Mouse (Mus musculus): Measurements from ENCODE around the gene Hist1h2ac. TPM values are rescaled to one million over a fixed set of nuclear protein-coding genes. Genes with fewer than 3 reads are reported as not detected.
"Not testable (repeated sequence)": the region's sequence is repeated elsewhere in the genome, so short reads cannot be mapped to it uniquely, and the experiment has no call there.

Gene Hist1h2ac
- polyA plus RNA-seq (2015; fragmentation: Nextera tagmentation; extraction: Ambion mirVana): 1.00 and 1.3 TPM in 2 replicates

DNA sequence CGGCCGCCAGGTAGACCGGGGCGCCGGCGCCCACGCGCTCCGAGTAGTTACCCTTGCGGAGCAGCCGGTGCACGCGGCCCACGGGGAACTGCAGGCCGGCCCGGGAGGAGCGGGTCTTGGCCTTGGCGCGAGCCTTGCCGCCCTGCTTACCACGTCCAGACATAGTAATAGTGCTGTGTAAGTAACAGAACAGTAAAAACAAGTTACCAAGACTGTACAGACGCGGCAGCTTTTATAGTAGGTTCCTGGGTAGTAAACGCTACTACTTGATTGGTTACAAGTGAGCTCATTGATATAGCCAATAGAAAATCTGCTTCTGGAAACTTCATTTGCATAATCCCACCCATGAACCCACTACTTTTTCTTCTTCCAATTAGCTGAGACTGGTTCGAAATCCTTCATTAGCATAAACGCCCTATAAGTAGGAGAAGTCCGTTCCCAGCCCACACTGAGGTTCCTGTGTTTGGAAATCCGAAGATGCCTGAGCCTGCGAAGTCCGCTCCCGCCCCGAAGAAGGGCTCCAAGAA is at the start of gene Hist1h2ac, which contains the start of gene Hist1h2bc:
Hist1h2ac (minus strand) TSS at position 194 of the 527 bp plus-strand sequence.
Hist1h2bc (plus strand) TSS at position 445 of the 527 bp plus-strand sequence.
- Histone ChIP-seq H3K9ac (peak within 1 kb of the TSS; percentile 79), H3K27ac (peak within 1 kb of the TSS; percentile 98), H3K4me3 (peak within 1 kb of the TSS; percentile 51), H3K36me3 (no peaks in the 10 kb centered on the region), H3K27me3 (no peaks in the 10 kb centered on the region), H3K4me2 (replicated peaks) (peak within 1 kb of the TSS; percentile 76), H3K9me3 (no peaks in the 10 kb centered on the region), H3K4me1 (peaks cover 21% of the 10 kb centered on the region)
- 0% methylated on average over 32 of the region's 32 CpGs for WGBS
- peak; percentile 99 for ATAC-seq (ENCODE audit: low FRiP score, low read depth)

GRCm38 (mm10) chr13:23732156-23732804 is 48.5 kb upstream of the Hist1h2ac start:
- Histone ChIP-seq H3K4me3 (no peak overlapping the region), H3K27ac (no peak overlapping the region), H3K4me2 (replicated peaks) (no peak overlapping the region), H3K36me3 (no peaks in the 10 kb centered on the region), H3K27me3 (no peaks in the 10 kb centered on the region), H3K9ac (no peak overlapping the region), H3K4me1 (no peaks in the 10 kb centered on the region), H3K9me3 (no peaks in the 10 kb centered on the region)
- no peak for ATAC-seq (ENCODE audit: low FRiP score, low read depth)
- WGBS: 23% methylated on average over 8 of the region's 8 CpGs

- WGBS: 47% methylated on average over 8 of the region's 8 CpGs
- Histone ChIP-seq H3K27ac (no peak overlapping the region), H3K9me3 (no peaks in the 10 kb centered on the region), H3K36me3 (no peaks in the 10 kb centered on the region), H3K27me3 (no peaks in the 10 kb centered on the region), H3K4me1 (no peaks in the 10 kb centered on the region), H3K4me3 (no peak overlapping the region), H3K9ac (no peak overlapping the region), H3K4me2 (replicated peaks) (no peak overlapping the region)
- no peak for ATAC-seq (ENCODE audit: low FRiP score, low read depth)
Measured at GRCm38 (mm10) chr13:23730479-23730878, 46.7 kb upstream of the Hist1h2ac start.

DNA sequence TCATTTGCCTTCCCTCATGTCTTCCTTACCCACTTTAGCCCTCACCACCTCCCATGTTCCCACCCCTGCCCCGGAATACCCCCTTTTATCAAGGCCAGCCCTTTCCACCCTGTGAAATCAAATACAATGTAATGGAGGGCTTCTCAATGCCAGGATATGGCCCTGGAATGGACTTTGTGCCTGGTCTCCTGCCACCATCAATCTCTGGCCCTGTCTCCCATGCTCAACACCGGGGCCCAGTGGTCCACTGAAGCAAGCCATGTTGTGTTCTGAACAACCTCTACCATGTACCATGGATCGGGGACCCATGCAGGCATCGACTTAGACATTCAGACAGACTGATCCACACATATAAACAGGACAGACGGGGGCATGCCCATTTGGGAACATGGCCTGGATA is 46.0 kb upstream of the Hist1h2ac start:
- H3K36me3 ChIP-seq: no peaks in the 10 kb centered on the region
- no peaks in the 10 kb centered on the region for H3K4me1 ChIP-seq
- H3K4me3 ChIP-seq: no peak overlapping the region
- H3K27me3 ChIP-seq: no peaks in the 10 kb centered on the region
- H3K9ac ChIP-seq: no peak overlapping the region
- ATAC-seq (ENCODE audit: low FRiP score, low read depth): no peak
- no peaks in the 10 kb centered on the region for H3K9me3 ChIP-seq
- H3K27ac ChIP-seq: no peak overlapping the region
- WGBS: 90% methylated on average over 5 of the region's 5 CpGs
- no peak overlapping the region for H3K4me2 ChIP-seq (replicated peaks)

DNA sequence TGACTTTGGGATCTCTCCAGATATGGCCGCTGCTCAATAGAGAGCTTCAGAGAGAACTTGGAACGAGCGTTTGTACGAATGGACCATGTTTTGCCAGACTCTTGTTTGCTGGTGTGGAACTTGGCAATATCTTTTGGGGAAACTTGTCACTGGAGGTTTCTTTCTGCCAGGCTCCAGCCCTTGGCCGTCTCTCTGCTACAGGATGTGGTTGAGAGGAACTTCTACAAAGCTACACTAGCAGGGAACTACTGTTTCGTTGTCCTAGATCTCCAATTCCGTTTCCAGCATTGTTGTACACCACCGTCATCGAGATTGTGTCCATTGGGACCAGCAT is 45.4 kb upstream of the Hist1h2ac start:
- Histone ChIP-seq H3K9me3 (no peaks in the 10 kb centered on the region), H3K4me2 (replicated peaks) (no peak overlapping the region), H3K4me1 (no peaks in the 10 kb centered on the region), H3K9ac (no peak overlapping the region), H3K4me3 (no peak overlapping the region), H3K27me3 (no peaks in the 10 kb centered on the region), H3K27ac (no peak overlapping the region), H3K36me3 (no peaks in the 10 kb centered on the region)
- WGBS: 94% methylated on average over 9 of the region's 9 CpGs
- ATAC-seq (ENCODE audit: low FRiP score, low read depth): no peak

DNA sequence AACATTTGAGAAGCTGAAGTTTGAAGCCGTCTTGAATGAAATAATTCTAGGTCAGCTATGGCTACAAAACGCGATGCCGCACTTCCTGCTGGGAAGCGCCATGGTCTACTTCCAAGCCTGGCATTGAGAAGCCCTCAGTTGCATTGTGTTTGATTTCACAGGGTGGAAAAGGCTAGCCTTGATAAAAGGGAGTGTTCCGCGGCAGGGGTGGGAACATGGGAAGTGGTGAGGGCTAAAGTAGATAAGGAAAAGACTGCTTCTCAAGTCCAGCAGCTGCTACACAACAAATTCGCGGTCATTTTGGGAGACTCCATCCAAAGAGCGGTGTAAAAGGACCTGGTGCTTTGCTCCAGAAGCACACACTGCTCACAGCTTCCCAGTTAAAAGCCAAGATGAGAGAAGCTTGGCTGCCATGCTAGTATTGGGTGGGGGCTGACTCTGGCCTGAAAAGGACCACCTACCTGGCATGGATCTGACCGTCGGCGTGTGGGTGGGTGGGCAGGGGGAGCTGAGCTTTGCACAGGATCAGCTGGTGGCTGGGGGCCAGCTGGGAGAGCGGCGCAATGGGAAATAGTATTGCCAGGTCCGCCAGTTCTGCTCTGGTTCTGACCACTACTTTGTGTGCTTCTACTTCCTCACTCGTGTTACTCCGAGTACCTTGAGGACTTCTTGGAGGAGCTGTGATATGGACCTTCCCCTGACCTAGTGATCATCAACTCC is 44.9 kb upstream of the Hist1h2ac start:
- H3K27ac ChIP-seq: no peak overlapping the region
- H3K4me2 ChIP-seq (replicated peaks): no peak overlapping the region
- H3K4me1 ChIP-seq: no peaks in the 10 kb centered on the region
- H3K9me3 ChIP-seq: no peaks in the 10 kb centered on the region
- whole genome bisulfite sequencing: 88% methylated on average over 18 of the region's 18 CpGs
- no peak for ATAC-seq (ENCODE audit: low FRiP score, low read depth)
- no peak overlapping the region for H3K9ac ChIP-seq
- no peaks in the 10 kb centered on the region for H3K27me3 ChIP-seq
- no peak overlapping the region for H3K4me3 ChIP-seq
- no peaks in the 10 kb centered on the region for H3K36me3 ChIP-seq

DNA sequence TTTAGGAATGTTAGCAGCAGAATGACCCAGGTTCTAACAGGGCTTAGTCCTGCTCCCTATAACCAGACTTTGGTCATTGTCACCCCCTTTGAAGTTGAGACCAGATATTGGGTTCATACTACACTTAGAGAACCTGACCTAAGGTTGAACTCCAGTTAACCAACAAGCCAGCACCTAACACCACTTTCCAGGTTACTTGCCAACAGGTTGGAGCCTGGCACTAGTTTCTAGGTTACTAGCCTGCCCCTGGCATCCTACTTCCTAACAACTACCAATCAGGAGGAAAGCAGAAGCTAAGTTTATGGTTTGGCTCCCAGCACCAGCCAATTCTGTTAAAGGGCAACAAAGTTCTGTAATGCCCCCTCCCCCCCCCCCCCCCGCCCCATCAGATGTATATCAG is 41.5 kb upstream of the Hist1h2ac start:
- no peak for ATAC-seq (ENCODE audit: low FRiP score, low read depth)
- Histone ChIP-seq H3K4me3 (no peak overlapping the region), H3K4me1 (no peaks in the 10 kb centered on the region), H3K9ac (no peak overlapping the region), H3K27me3 (no peaks in the 10 kb centered on the region), H3K27ac (no peak overlapping the region), H3K9me3 (no peaks in the 10 kb centered on the region), H3K36me3 (no peaks in the 10 kb centered on the region), H3K4me2 (replicated peaks) (no peak overlapping the region)
- 22% methylated on average over 1 of the region's 1 CpGs for WGBS

DNA sequence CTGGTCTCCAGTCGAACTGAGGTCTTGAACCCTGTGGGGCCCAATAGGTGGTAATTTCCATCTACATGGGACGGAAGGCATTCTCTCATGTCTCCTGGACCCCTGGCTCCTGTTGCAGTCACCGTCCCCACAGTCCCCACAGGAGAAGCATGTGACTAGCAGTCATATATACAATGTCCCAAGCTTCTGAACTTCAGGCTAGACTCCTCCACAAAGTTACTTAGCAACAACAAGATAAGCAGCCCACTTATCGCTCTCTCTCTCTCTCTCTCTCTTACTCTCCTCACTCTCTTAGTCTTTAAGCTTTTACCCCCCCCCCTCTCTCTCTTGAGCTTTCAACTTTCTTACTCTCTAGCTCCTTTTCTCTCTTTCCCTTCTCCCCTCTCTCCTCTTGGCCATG is 40.5 kb upstream of the Hist1h2ac start:
- Histone ChIP-seq H3K9me3 (no peaks in the 10 kb centered on the region), H3K4me1 (no peaks in the 10 kb centered on the region), H3K36me3 (no peaks in the 10 kb centered on the region), H3K9ac (no peak overlapping the region), H3K27ac (no peak overlapping the region), H3K4me2 (replicated peaks) (no peak overlapping the region), H3K4me3 (no peak overlapping the region), H3K27me3 (no peaks in the 10 kb centered on the region)
- 83% methylated on average over 4 of the region's 4 CpGs for WGBS
- ATAC-seq (ENCODE audit: low FRiP score, low read depth): no peak

DNA sequence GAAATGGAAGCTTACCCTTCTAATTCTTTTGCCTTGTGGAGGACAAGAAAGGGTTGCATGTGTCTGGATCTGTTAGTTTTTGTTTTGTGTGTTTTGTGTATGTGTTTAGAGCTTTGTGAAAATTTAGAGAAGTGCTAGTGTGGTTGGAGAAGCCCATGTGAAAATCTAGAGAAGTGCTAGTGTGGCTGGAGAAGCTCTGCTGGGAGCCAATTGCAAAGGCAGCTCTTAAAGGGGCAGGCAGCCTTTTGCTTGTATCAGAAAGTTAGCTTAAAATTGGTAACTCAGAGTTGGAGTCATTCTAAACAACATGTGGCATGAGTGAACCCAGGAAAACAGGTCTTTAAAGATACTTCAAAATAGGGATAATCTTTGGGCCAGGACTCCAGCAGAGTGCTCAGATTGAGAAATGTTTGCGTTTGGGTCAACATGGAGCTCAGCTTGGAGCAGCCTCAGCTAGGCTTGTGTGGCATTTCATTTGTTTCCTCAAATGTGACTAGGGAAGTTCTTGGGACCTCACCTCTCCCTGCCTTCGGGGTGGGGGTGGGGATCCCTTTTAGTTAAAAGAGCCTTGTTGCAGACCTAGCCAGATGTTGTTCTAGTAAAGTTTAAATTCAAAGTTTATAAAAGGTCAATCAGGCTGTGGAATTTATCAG is 34.0 kb upstream of the Hist1h2ac start:
- H3K4me2 ChIP-seq (replicated peaks); H3K9me3 ChIP-seq; H3K36me3 ChIP-seq; ATAC-seq (ENCODE audit: low FRiP score, low read depth); H3K27me3 ChIP-seq; H3K4me3 ChIP-seq; H3K27ac ChIP-seq: not testable (repeated sequence)
- peaks cover 15% of the 10 kb centered on the region for H3K4me1 ChIP-seq
- H3K9ac ChIP-seq: 0 out of 2 replicates have a peak overlapping the region, but pooled peaks have one; percentile 50
- 10% methylated on average over 2 of the region's 2 CpGs for WGBS

GRCm38 (mm10) chr13:23717176-23717575 is 33.4 kb upstream of the Hist1h2ac start:
- H3K4me1 ChIP-seq: peaks cover 15% of the 10 kb centered on the region
- H3K27me3 ChIP-seq: no peaks in the 10 kb centered on the region
- no peaks in the 10 kb centered on the region for H3K36me3 ChIP-seq
- no peaks in the 10 kb centered on the region for H3K9me3 ChIP-seq
- no peak overlapping the region for H3K27ac ChIP-seq
- ATAC-seq (ENCODE audit: low FRiP score, low read depth): no peak
- no peak overlapping the region for H3K4me2 ChIP-seq (replicated peaks)
- no peak overlapping the region for H3K4me3 ChIP-seq
- WGBS: 48% methylated on average over 11 of the region's 11 CpGs
- H3K9ac ChIP-seq: 0 out of 2 replicates have a peak overlapping the region, but pooled peaks have one; percentile 50

- no peaks in the 10 kb centered on the region for H3K36me3 ChIP-seq
- no peak overlapping the region for H3K27ac ChIP-seq
- H3K4me1 ChIP-seq: peaks cover 15% of the 10 kb centered on the region
- H3K27me3 ChIP-seq: no peaks in the 10 kb centered on the region
- WGBS: 85% methylated on average over 5 of the region's 5 CpGs
- H3K4me2 ChIP-seq (replicated peaks): no peak overlapping the region
- H3K9ac ChIP-seq: no peak overlapping the region
- no peaks in the 10 kb centered on the region for H3K9me3 ChIP-seq
- ATAC-seq (ENCODE audit: low FRiP score, low read depth): no peak
- H3K4me3 ChIP-seq: no peak overlapping the region
Measured at GRCm38 (mm10) chr13:23716261-23717042, 32.7 kb upstream of the Hist1h2ac start.

Data from limb, embryonic 13.5 days (tissue).